Mouse (Mus musculus) heart, postnatal 0 days (tissue): ENCODE measurements around the gene Tert.

Source experiments
- CTCF ChIP-seq: IDR thresholded peaks from 2 replicates; pipeline ENCODE4 v1.5.1; 2016; ENCODE audit warnings: antibody characterized with exemption, control low read depth, low read depth
- EP300 ChIP-seq: IDR thresholded peaks from 2 replicates; pipeline ENCODE4 v1.6.1; 2016; ENCODE audit warnings: antibody characterized with exemption, low read depth

GRCm38 (mm10) chr13:73626410-73626744 is 334 bp upstream of the Tert start:
- TF ChIP-seq CTCF = no peak
- no peak for TF ChIP-seq EP300
